Mouse (Mus musculus) v-Abl transformed pro-B cells (cell line): Measurements from ENCODE around the gene Gpr162.
"Not testable (repeated sequence)": the region's sequence is repeated elsewhere in the genome, so short reads cannot be mapped to it uniquely, and the experiment has no call there.

Experiments
- in situ Hi-C, 2 experiments: fragments of 400-800 bp; cut with MboI; formaldehyde crosslinking; loops; one replicate each; pipeline ENCODE4 v1.15.1; 2025; ENCODE audit not compliant: unreplicated experiment in 2 of 2

The Gpr162 gene

GRCm38 (mm10) chr6:124856321-124856720 is 7.5 kb downstream of the Gpr162 start:
- in situ Hi-C loops: loop anchor here in 1 of 2 experiments (10.0 to 25.0 kb wide), 2 partner anchors 108 to 756 kb away; partner anchors contain the start of gene Cops7a

GRCm38 (mm10) chr6:124854647-124855046 is 9.1 kb downstream of the Gpr162 start:
- in situ Hi-C loops: loop anchor here in 1 of 2 experiments (10.0 to 25.0 kb wide), 2 partner anchors 110 to 758 kb away; partner anchors contain the start of gene Cops7a

DNA sequence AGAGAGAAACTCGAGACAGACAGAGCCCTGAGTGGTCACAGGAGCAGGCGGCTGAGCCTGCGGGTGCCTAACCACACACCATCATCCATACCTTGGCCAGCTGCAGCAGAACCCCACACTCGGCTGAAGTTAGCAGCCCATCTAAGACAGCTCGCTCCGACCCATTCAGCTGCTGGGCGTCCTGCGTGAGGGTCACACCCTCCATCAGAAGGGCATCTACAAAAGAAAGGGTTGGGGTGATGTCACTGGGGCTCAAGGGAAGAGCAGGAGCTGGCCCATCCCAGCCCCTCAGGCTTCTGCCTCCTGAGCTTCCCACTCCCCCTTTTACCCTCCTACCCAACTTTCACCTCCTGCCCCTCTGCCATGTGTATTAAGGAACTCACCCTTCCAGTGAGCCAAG is 13.2 kb downstream of the Gpr162 start:
- in situ Hi-C loops: loop anchor here in 1 of 2 experiments (10.0 to 25.0 kb wide), 2 partner anchors 114 to 762 kb away; partner anchors contain the start of gene Cops7a

- in situ Hi-C loops: no loop called here
These were observed 16.5 kb downstream of the Gpr162 start for GRCm38 (mm10) chr6:124847305-124847704.

- in situ Hi-C loops: no loop called here
These were observed 23.3 kb downstream of the Gpr162 start, which contains the start of gene Gnb3 for GRCm38 (mm10) chr6:124840241-124841167. Gnb3 (minus strand) TSS chr6:124840275.

- in situ Hi-C loops: no loop called here
These were observed 24.0 kb downstream of the Gpr162 start for GRCm38 (mm10) chr6:124839805-124840204.

DNA sequence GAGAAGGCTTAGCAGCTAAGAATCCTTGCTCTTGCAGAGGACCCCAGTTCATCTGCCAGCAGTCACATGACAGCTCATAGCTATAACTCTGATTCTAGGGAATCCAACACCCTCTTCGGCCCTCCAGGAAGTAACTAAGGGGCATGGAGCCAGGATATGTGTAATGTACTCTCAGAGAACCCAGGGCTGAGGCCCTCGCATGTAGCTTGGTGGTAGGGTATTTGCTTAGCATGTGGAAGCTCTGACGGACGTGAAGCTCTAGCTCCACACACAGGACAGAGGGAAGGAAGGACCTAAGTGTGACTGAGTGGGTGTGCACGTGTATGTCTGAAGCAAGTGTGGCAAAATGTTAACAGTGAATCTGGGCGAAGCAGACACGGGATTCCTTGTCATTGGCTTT is 27.4 kb downstream of the Gpr162 start:
- in situ Hi-C loops: no loop called here

DNA sequence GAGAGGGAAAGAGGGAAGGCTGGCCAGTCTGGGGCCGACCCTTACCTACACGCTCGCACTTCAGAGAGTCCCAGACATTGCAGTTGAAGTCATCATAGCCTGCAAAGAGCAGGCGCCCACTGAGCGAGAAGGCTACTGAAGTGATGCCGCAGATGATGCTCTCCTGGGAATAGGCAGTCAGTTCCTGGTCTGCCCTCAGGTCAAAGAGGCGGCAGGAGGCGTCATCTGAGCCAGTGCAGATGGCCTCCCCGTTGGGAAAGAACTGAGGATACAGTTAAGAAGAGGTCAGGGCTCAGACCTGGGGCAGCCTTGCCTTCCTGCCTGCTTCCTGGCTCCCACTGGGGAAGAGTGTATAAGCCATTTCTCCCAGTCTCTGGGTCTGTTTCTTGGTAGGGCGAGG is 28.3 kb downstream of the Gpr162 start:
- in situ Hi-C loops: no loop called here

DNA sequence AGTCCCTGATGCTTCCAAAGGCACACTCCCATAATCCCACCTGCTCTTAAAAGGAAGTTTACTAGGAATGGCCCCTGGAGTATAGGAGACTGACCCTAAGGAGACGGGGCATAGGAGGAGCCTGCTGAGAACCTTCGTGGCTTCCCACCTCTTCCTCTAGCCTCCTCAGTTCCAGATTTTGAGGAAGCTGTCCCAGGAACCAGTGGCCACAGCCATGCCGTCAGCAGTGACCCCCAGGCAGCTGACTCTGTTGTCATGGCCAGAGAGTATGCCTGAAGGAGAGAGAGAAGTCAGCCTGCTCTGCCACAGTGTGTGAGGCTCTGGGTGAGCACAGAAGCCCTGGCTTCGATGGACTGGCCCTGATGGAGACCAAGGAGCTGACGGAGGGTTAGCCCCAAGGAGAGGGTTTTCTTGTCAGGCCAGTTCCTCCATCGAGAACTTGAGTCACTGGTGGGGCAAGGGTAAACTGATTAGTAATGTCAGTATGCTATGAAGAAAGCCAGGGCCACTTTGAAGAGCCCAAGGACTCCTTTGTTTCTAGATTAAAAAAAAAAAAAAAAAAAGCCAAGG is 29.2 kb downstream of the Gpr162 start:
- in situ Hi-C loops: no loop called here

DNA sequence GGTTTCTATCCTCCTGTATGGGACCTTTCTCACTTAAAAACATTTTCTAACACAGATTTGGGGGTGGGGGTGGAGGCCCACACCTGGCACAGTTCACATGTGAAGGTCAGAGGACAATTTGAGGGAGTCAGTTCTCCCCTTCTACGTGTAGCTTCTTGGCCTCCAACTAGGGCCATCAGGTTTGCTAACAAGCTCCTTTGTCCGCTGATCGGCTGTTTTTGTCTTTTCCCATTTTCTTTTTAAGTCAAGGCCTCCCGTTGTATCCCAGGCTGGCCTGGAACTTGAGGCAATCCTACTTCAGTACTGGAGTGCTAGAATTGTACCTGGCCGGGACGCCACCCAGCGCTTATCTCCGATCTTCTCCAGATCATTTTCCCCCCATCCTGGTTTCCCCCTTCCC is 32.1 kb downstream of the Gpr162 start:
- in situ Hi-C loops: no loop called here

- in situ Hi-C loops: not testable (repeated sequence)
These were observed 32.6 kb downstream of the Gpr162 start for GRCm38 (mm10) chr6:124831199-124831598.

GRCm38 (mm10) chr6:124829799-124830700 is 33.7 kb downstream of the Gpr162 start:
- in situ Hi-C loops: no loop called here

DNA sequence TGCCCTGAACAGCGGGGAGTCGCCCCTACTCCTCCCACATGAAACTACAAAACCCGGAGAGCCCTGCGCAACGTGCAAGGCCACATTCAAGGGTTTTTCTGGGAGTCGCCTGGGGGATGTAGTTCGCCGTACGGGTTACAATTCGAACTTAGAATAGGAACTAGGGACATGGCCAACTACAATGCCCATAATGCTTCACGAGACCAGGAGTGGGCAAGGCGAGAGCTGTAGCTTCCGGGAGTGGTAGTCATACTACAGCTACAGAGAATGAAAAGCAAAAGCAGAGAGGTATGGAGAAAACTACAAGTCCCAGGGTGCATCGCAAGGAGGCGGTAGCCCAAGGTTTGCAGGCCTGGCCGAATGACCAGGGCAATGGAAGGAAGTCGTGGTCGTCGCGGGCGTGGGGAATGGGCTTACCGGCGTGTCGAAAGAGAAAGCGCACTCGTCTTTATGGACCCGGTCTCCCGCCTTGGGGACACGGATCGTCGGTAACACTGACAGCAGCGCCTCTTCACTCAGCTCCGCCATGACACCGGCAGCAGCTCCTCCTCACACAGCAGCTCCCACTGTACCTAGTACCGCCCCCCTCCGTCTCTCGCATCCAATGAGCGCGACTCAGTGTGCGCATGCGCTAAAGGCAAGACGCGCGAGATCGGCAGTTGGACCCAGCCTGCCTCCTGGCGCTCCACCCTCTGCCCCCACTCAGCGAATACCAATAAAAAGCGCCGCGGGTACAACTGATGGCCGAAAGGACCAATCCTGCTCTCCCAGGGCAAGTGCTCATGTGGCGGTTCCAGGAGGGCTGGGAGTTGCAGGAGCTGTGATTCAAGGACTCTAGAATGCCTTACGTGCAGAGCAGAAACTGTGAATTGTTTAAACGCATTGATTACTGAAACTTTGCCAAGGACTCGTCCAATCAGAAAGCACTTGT is 34.6 kb downstream of the Gpr162 start, which contains the start of the genes Usp5 and Cdca3:
Gene Usp5, minus strand, starts transcription at position 617 of the 931 bp plus-strand sequence.
Gene Cdca3, plus strand, starts transcription at position 680 of the 931 bp plus-strand sequence.
- in situ Hi-C loops: no loop called here

GRCm38 (mm10) chr6:124828101-124828592 is 35.6 kb downstream of the Gpr162 start:
- in situ Hi-C loops: no loop called here

GRCm38 (mm10) chr6:124822049-124822448 is 41.7 kb downstream of the Gpr162 start:
- in situ Hi-C loops: no loop called here

DNA sequence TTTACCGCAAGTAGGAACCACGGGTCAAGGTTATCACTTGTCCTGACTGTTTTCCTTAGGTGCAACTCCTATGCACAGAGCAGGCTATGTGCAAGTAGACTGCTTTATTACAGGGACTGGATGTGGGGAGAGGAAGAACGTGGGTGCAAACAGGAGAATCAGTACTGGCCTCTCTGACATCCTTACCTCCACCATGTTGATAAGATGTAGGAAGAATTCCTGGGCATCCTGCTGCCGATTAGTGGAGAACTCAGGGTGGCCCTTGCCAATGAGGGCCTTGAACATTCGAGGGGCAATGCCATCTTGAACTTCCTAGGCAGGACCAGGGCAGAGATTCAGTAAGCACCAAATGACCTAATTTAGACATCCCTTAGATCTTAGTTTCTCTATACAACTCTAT is 42.9 kb downstream of the Gpr162 start:
- in situ Hi-C loops: no loop called here

GRCm38 (mm10) chr6:124817971-124818370 is 45.8 kb downstream of the Gpr162 start:
- in situ Hi-C loops: no loop called here

DNA sequence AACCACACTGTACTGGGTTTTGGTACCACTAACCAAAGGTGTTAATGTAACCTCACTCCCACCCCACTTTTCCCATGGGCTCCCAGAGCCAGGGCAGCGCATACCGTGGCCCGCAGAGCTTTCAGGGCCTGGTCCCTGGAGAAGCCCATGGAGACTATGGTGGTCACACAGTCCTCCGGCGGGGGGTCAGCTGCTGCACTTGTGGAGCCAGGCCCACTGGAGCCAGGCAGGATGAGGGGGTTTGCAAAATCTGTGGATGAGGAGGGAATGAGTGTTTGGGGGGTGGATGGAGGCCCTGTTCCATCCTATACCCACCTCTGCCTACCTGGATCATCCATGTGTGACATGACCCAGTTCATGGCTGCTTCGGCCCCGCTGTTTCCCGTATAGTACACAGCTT is 46.2 kb downstream of the Gpr162 start:
- in situ Hi-C loops: no loop called here

GRCm38 (mm10) chr6:124817125-124817524 is 46.7 kb downstream of the Gpr162 start:
- in situ Hi-C loops: no loop called here
